Mouse (Mus musculus) intestine, postnatal 0 days (tissue): ENCODE results near the gene Gsk3a. TPM values are rescaled to one million over a fixed set of nuclear protein-coding genes. Genes with fewer than 3 reads are reported as not detected.

Source experiments
- ATAC-seq: fragments of 200-750 bp; cut with Nextera tagmentation; 2 replicates; pipeline ENCODE4 v1.8.0; 2017; ENCODE audit warnings: mild to moderate bottlenecking, moderate TSS enrichment, moderate library complexity
- H3K27ac ChIP-seq: fragments of 300-500 bp; sonication (generic); 2 replicates; pipeline ENCODE4 v1.5.1; 2014; ENCODE audit warnings: mild to moderate bottlenecking, low read depth, low read length, moderate library complexity
- H3K27me3 ChIP-seq: fragments of 300-500 bp; sonication (generic); replicated peaks from 2 replicates; pipeline ENCODE4 v1.6.1; 2014; ENCODE audit warnings: low read length, mixed read lengths; ENCODE audit not compliant: control insufficient read depth, insufficient read depth
- H3K36me3 ChIP-seq: fragments of 300-500 bp; sonication (generic); 2 replicates; pipeline ENCODE4 v1.6.1; 2014; ENCODE audit warnings: mild to moderate bottlenecking, moderate library complexity; ENCODE audit not compliant: control insufficient read depth, insufficient read depth
- H3K4me1 ChIP-seq: fragments of 300-500 bp; sonication (generic); replicated peaks from 2 replicates; pipeline ENCODE4 v1.6.1; 2014; ENCODE audit warnings: antibody characterized with exemption, low read length, mixed read lengths; ENCODE audit not compliant: control insufficient read depth, insufficient read depth
- H3K4me2 ChIP-seq: fragments of 300-500 bp; sonication (generic); replicated peaks from 2 replicates; pipeline ENCODE4 v1.6.1; 2014; ENCODE audit warnings: low read depth, mild to moderate bottlenecking, moderate library complexity
- H3K4me3 ChIP-seq: fragments of 300-500 bp; sonication (generic); 2 replicates; pipeline ENCODE4 v1.5.1; 2014; ENCODE audit warnings: low read depth, low read length
- H3K9ac ChIP-seq: fragments of 300-500 bp; sonication (generic); 2 replicates; pipeline ENCODE4 v1.6.1; 2014; ENCODE audit warnings: mild to moderate bottlenecking, low read depth, low read length
- H3K9me3 ChIP-seq: fragments of 300-500 bp; sonication (generic); 2 replicates; pipeline ENCODE4 v1.6.1; 2016; ENCODE audit warnings: mixed run types; ENCODE audit not compliant: control insufficient read depth
- CTCF ChIP-seq: sonication (generic); IDR thresholded peaks from 2 replicates; pipeline ENCODE4 v1.5.1; 2016; ENCODE audit warnings: low read depth, mild to moderate bottlenecking, control low read depth, antibody characterized with exemption, moderate library complexity
- WGBS: fragments of 180-500 bp; shearing (Covaris S2); extraction: QIAGEN DNeasy Blood & Tissue Kit; methylation state at CpG from one replicate; pipeline ENCODE4 v1.1.7; 2014; 5-methylcytosine and 5-hydroxymethylcytosine counted together
- microRNA-seq: library from miRNA; unstranded; fragments of <30 nt; microRNA quantifications from one replicate; pipeline ENCODE4, GENCODE M21; 2016
- polyA plus RNA-seq: library from polyadenylated mRNA; unstranded; fragments of >200 nt; fragmentation: Nextera tagmentation; extraction: Ambion mirVana; gene quantifications from 2 replicates; pipeline ENCODE4 v1.2.1, GENCODE M21; 2015

The Gsk3a gene
- polyA plus RNA-seq, 1 experiment from 2014 or later, result 9.7 TPM

GRCm38 (mm10) chr7:25181814-25182213, 55.8 kb downstream of the Gsk3a start:
- no peaks in the 10 kb centered on the region for H3K9me3 ChIP-seq
- ATAC-seq, result no peak
- whole genome bisulfite sequencing, result 9% methylated on average over 21 of the region's 21 CpGs
- no peak for TF ChIP-seq CTCF
- H3K4me2 ChIP-seq, result peak overlapping the region; percentile 9; the same call in 1 of the 2 replicates
- H3K27me3 ChIP-seq, result peaks cover 64% of the 10 kb centered on the region
- no peaks in the 10 kb centered on the region for H3K4me1 ChIP-seq
- no peak overlapping the region for H3K9ac ChIP-seq
- H3K4me3 ChIP-seq, result no peak overlapping the region
- H3K36me3 ChIP-seq, result no peaks in the 10 kb centered on the region
- H3K27ac ChIP-seq, result no peak overlapping the region

GRCm38 (mm10) chr7:25181331-25181790, 56.3 kb downstream of the Gsk3a start:
- no peaks in the 10 kb centered on the region for H3K4me1 ChIP-seq
- H3K27me3 ChIP-seq, result peaks cover 69% of the 10 kb centered on the region
- no peak overlapping the region for H3K4me3 ChIP-seq
- TF ChIP-seq CTCF, result peak; percentile 72
- no peak for ATAC-seq
- H3K36me3 ChIP-seq, result no peaks in the 10 kb centered on the region
- H3K4me2 ChIP-seq, result 0 out of 2 replicates have a peak overlapping the region, but pooled peaks have one; percentile 9
- H3K27ac ChIP-seq, result no peak overlapping the region
- WGBS, result 3% methylated on average over 14 of the region's 15 CpGs
- H3K9ac ChIP-seq, result no peak overlapping the region
- H3K9me3 ChIP-seq, result no peaks in the 10 kb centered on the region

DNA sequence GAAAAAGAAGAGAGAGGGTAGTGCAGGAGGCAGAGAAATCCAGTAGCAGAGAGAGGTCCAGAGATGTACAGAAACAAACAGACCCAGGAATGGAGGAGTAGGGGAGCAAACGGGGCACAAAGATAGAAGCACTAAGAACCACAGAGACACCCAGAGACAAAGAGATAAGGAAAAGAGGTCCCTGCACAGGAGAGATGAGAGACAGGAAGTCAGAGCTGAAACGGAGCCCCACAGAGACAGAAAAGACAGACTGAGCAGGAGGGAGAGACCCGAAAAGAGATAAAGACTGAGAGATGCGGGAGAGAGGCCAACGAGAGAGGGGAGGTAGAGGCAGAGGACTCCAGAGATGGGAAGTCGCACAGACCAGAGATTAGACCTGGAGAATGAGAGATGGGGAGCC, 57.1 kb downstream of the Gsk3a start:
- no peak for TF ChIP-seq CTCF
- H3K36me3 ChIP-seq, result no peaks in the 10 kb centered on the region
- no peak overlapping the region for H3K4me3 ChIP-seq
- peaks cover 74% of the 10 kb centered on the region for H3K27me3 ChIP-seq
- H3K27ac ChIP-seq, result no peak overlapping the region
- H3K9ac ChIP-seq, result no peak overlapping the region
- H3K4me1 ChIP-seq, result no peaks in the 10 kb centered on the region
- H3K9me3 ChIP-seq, result no peaks in the 10 kb centered on the region
- H3K4me2 ChIP-seq, result no peak overlapping the region
- no peak for ATAC-seq
- 8% methylated on average over 6 of the region's 6 CpGs for WGBS

GRCm38 (mm10) chr7:25179606-25180161, 58.0 kb downstream of the Gsk3a start, which contains the start of gene Pou2f2:
TSS of gene Pou2f2 (minus strand) at chr7:25179726.
- no peak within 1 kb of the TSS for H3K9ac ChIP-seq
- no peaks in the 10 kb centered on the region for H3K36me3 ChIP-seq
- peak; percentile 55; the same call in 1 of the 2 replicates for ATAC-seq
- peak; percentile 59 for TF ChIP-seq CTCF
- no peaks in the 10 kb centered on the region for H3K9me3 ChIP-seq
- WGBS, result 1% methylated on average over 45 of the region's 56 CpGs
- peaks cover 74% of the 10 kb centered on the region for H3K27me3 ChIP-seq
- peak within 1 kb of the TSS; percentile 74 for H3K4me2 ChIP-seq
- no peaks in the 10 kb centered on the region for H3K4me1 ChIP-seq
- H3K27ac ChIP-seq, result no peak within 1 kb of the TSS
- H3K4me3 ChIP-seq, result peak within 1 kb of the TSS; percentile 42

- no peak for TF ChIP-seq CTCF
- Histone ChIP-seq H3K36me3 (no peaks in the 10 kb centered on the region), H3K4me2 (peak overlapping the region; percentile 74), H3K4me1 (no peaks in the 10 kb centered on the region), H3K27ac (no peak overlapping the region), H3K9ac (no peak overlapping the region), H3K4me3 (peak overlapping the region; percentile 42), H3K9me3 (no peaks in the 10 kb centered on the region), H3K27me3 (peaks cover 74% of the 10 kb centered on the region)
- WGBS, result 1% methylated on average over 53 of the region's 56 CpGs
- ATAC-seq, result no peak
These were observed 58.7 kb downstream of the Gsk3a start for GRCm38 (mm10) chr7:25178787-25179605.

DNA sequence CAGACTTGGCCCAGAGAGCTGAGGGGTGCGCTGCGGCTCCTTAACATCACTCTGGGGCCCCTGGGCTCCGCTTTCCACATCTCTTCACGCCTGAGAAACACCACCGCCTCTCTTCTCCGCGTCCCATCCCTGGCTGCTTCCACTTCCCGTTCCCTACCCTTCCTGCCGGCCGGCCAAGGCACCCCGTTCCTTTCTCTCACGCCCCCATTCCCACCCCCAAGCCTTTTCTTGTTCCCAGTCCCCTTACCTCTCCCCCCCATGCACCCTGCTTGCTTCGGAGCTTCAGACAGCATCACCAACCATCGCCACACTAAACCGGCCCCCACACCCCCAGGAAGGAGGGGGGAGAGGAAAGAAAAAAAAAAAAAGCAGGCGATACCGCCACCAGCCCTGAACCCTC, 59.3 kb downstream of the Gsk3a start:
- peak overlapping the region; percentile 42 for H3K4me3 ChIP-seq
- H3K4me1 ChIP-seq, result no peaks in the 10 kb centered on the region
- H3K9me3 ChIP-seq, result no peaks in the 10 kb centered on the region
- H3K27me3 ChIP-seq, result peaks cover 74% of the 10 kb centered on the region
- H3K36me3 ChIP-seq, result no peaks in the 10 kb centered on the region
- H3K9ac ChIP-seq, result no peak overlapping the region
- 2% methylated on average over 15 of the region's 17 CpGs for WGBS
- ATAC-seq, result no peak
- peak overlapping the region; percentile 74 for H3K4me2 ChIP-seq
- no peak overlapping the region for H3K27ac ChIP-seq
- TF ChIP-seq CTCF, result no peak

Small RNAs within 50 kb of the gene (microRNA-seq; reads per million reads assigned to microRNA genes)
- gene Mir7048, result not detected

Other genes with a start within 250 kb of the Gsk3a start
- gene Atp1a3, start 231.9 kb downstream of the Gsk3a start, polyA plus RNA-seq, result 3.4 and 3.6 TPM in 2 replicates
- gene Grik5, start 165.5 kb downstream of the Gsk3a start, polyA plus RNA-seq, result 1.3 TPM in 2 replicates
- gene Zfp574, start 165.3 kb downstream of the Gsk3a start, polyA plus RNA-seq, result 11.6 and 12.1 TPM in 2 replicates
- 0.53 and 0.72 TPM in 2 replicates for gene Pou2f2, start 58.1 kb downstream of the Gsk3a start, polyA plus RNA-seq
- gene Dedd2, start 17.2 kb downstream of the Gsk3a start, polyA plus RNA-seq, result 14.8 and 15.8 TPM in 2 replicates
- 1.1 and 1.3 TPM in 2 replicates for gene Zfp526, start 16.4 kb downstream of the Gsk3a start, polyA plus RNA-seq
- gene Erf, start 12.9 kb upstream of the Gsk3a start, polyA plus RNA-seq, result 7.8 and 8.4 TPM in 2 replicates
- gene Cic, start 29.9 kb upstream of the Gsk3a start, polyA plus RNA-seq, result 17.2 and 21.7 TPM in 2 replicates
- gene Pafah1b3, start 60.1 kb upstream of the Gsk3a start, polyA plus RNA-seq, result 87.6 and 91.9 TPM in 2 replicates
- gene Prr19, start 63.6 kb upstream of the Gsk3a start, polyA plus RNA-seq, result 0.12 TPM in 1 of 2 replicates, not detected in the other
- 0.69 and 0.92 TPM in 2 replicates for gene Tmem145, start 68.3 kb upstream of the Gsk3a start, polyA plus RNA-seq
- gene Megf8, start 79.3 kb upstream of the Gsk3a start, polyA plus RNA-seq, result 3.4 and 3.8 TPM in 2 replicates
- gene Cnfn, start 131.9 kb upstream of the Gsk3a start, polyA plus RNA-seq, result 0.33 TPM in 1 of 2 replicates, not detected in the other
- gene Lipe, start 160.9 kb upstream of the Gsk3a start, polyA plus RNA-seq, result 15.0 and 17.5 TPM in 2 replicates
- gene Cxcl17, start 175.0 kb upstream of the Gsk3a start, polyA plus RNA-seq, result 0.16 TPM in 1 of 2 replicates, not detected in the other
- gene Ceacam1, start 239.8 kb upstream of the Gsk3a start, polyA plus RNA-seq, result 59.1 and 92.6 TPM in 2 replicates